Mouse (Mus musculus) forebrain, embryonic 11.5 days (tissue): ENCODE results near the gene Gm20388. TPM values are rescaled to one million over a fixed set of nuclear protein-coding genes. Genes with fewer than 3 reads are reported as not detected.
"Not testable (repeated sequence)": the region's sequence is repeated elsewhere in the genome, so short reads cannot be mapped to it uniquely, and the experiment has no call there.

ENCODE experiments used
- ATAC-seq: fragments of 200-750 bp; cut with Nextera tagmentation; replicated peaks from 2 replicates; pipeline ENCODE4 v1.8.0; 2017; ENCODE audit warnings: moderate TSS enrichment; ENCODE audit not compliant: low FRiP score
- DNase-seq: peaks from one replicate; pipeline ENCODE4 v3.0.0-alpha.2; 2017; ENCODE audit warnings: low spot score
- H3K27ac ChIP-seq: fragments of 300-500 bp; sonication (generic); 2 replicates; pipeline ENCODE4 v1.5.1; 2014; ENCODE audit warnings: low read depth, low read length
- H3K27me3 ChIP-seq: fragments of 300-500 bp; sonication (generic); 2 replicates; pipeline ENCODE4 v1.6.1; 2014; ENCODE audit warnings: mild to moderate bottlenecking, low read length, mixed read lengths; ENCODE audit not compliant: control insufficient read depth, insufficient read depth
- H3K36me3 ChIP-seq: fragments of 300-500 bp; sonication (generic); 2 replicates; pipeline ENCODE4 v1.6.1; 2014; ENCODE audit warnings: mild to moderate bottlenecking, low read length, moderate library complexity, mixed read lengths; ENCODE audit not compliant: control insufficient read depth, insufficient read depth
- H3K4me1 ChIP-seq: fragments of 300-500 bp; sonication (generic); replicated peaks from 2 replicates; pipeline ENCODE4 v1.6.1; 2014; ENCODE audit warnings: low read length, mixed read lengths; ENCODE audit not compliant: control insufficient read depth, insufficient read depth
- H3K4me2 ChIP-seq: fragments of 300-500 bp; sonication (generic); 2 replicates; pipeline ENCODE4 v1.6.1; 2014; ENCODE audit warnings: low read depth, mild to moderate bottlenecking, low read length, moderate library complexity, mixed read lengths; ENCODE audit not compliant: severe bottlenecking
- H3K4me3 ChIP-seq: fragments of 300-500 bp; sonication (generic); 2 replicates; pipeline ENCODE4 v1.5.1; 2014; ENCODE audit warnings: low read depth, low read length
- H3K9ac ChIP-seq: fragments of 300-500 bp; sonication (generic); 2 replicates; pipeline ENCODE4 v1.6.1; 2014; ENCODE audit warnings: low read length
- H3K9me3 ChIP-seq: fragments of 300-500 bp; sonication (generic); 2 replicates; pipeline ENCODE4 v1.6.1; 2016; ENCODE audit warnings: low read length, mixed read lengths; ENCODE audit not compliant: control insufficient read depth
- WGBS: fragments of 180-500 bp; shearing (Covaris S2); extraction: QIAGEN DNeasy Blood & Tissue Kit; methylation state at CpG from one replicate; pipeline ENCODE4 v1.1.7; 2014; 5-methylcytosine and 5-hydroxymethylcytosine counted together
- polyA plus RNA-seq: library from polyadenylated mRNA; unstranded; fragments of >200 nt; fragmentation: Nextera tagmentation; extraction: Ambion mirVana; gene quantifications from 2 replicates; pipeline ENCODE4 v1.2.1, GENCODE M21; 2014

Gm20388 gene
- polyA plus RNA-seq, 1 experiment from 2014 or later, result not detected

DNA sequence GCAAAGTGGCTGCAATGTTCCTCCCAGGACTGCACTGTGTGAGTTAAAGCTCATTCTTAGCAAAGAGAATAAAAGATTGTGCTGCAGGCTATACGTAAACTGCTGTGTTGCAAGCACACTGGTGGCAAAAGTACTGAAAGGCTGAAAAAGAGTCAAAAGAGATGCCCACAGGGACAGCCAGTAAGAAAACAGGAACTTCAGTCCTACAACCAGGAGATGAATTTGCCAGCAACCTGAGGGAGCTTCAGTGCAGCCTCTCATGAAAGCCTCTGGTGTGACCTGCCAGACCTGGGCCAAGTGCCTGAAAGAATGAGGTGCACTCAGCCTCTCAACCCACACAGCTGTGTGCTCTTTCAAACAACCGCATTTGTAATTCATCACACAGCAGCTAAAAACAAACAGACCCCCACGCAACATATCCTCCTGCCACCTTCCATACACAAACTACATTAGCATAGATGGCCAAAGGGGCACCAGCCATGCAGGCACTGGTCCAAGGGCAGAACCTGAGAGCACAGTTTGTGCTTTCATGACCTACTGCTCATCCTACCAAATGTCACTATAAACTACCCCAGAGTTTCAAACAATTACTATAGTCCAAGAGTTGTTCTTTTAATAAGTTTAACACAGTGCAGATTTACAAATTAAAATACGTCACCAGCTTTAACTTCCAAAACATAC lies 3108.0 kb downstream of the Gm20388 start:
- Histone ChIP-seq H3K27ac (no peak overlapping the region), H3K9ac (no peak overlapping the region), H3K36me3 (no peaks in the 10 kb centered on the region), H3K9me3 (no peaks in the 10 kb centered on the region), H3K4me1 (peaks cover 5% of the 10 kb centered on the region; the same call in 1 of the 2 replicates), H3K4me3 (no peak overlapping the region), H3K27me3 (no peaks in the 10 kb centered on the region), H3K4me2 (no peak overlapping the region)
- no peak for ATAC-seq
- 76% methylated on average over 4 of the region's 4 CpGs for WGBS
- DNase-seq, result no peak

DNA sequence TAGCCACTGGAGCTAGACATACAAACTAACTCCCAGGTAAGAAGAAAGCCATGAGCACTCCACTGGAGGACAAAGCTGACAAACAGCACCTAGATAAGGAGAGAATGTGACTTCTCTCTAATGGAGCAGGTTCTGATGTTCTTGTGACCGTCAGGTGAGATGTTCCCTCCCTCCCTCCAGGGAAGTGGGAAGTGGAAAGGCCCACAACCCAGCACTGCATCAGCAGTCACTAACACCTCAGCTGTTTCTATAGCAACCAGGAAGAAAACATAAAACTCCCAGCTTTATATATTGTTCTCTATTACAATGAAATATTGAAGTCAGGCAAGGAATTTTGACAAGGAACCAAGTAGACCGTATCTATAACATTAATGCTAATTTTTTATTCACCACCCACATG lies 3109.4 kb downstream of the Gm20388 start:
- WGBS, result 89% methylated on average over 2 of the region's 2 CpGs
- no peak overlapping the region for H3K27ac ChIP-seq
- no peak overlapping the region for H3K4me2 ChIP-seq
- no peak overlapping the region for H3K9ac ChIP-seq
- no peaks in the 10 kb centered on the region for H3K9me3 ChIP-seq
- DNase-seq (no peak), ATAC-seq (no peak)
- no peak overlapping the region for H3K4me3 ChIP-seq
- H3K27me3 ChIP-seq, result no peaks in the 10 kb centered on the region
- peaks cover 5% of the 10 kb centered on the region; the same call in 1 of the 2 replicates for H3K4me1 ChIP-seq
- no peaks in the 10 kb centered on the region for H3K36me3 ChIP-seq

- Histone ChIP-seq H3K27me3 (no peaks in the 10 kb centered on the region), H3K4me3 (no peak overlapping the region), H3K36me3 (no peaks in the 10 kb centered on the region), H3K27ac (no peak overlapping the region), H3K9ac (no peak overlapping the region), H3K4me2 (no peak overlapping the region), H3K9me3 (no peaks in the 10 kb centered on the region), H3K4me1 (peaks cover 5% of the 10 kb centered on the region; the same call in 1 of the 2 replicates)
- DNase-seq (no peak), ATAC-seq (no peak)
- WGBS, result 86% methylated on average over 2 of the region's 2 CpGs
Measured at GRCm38 (mm10) chr8:123020859-123021258, 3110.2 kb downstream of the Gm20388 start.

DNA sequence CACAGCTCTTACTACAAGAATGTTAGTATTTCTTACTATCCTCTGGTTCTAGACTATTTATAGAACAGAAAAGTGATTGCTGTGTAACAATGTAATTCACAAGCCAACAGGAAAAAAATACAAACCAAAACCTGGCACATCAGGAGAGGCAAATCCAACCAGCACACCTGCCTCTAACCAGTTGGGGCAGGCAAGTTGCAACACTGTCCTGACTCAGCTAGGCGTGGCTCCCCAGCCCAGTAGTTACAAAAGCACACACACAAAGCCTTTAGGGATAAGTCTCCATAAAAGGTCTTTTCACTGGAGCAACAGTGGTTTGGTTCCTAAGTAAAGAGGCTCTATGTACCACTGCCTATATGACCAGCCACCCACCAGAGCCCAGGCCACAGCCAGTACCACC lies 3110.6 kb downstream of the Gm20388 start:
- H3K4me2 ChIP-seq, result no peak overlapping the region
- H3K27me3 ChIP-seq, result no peaks in the 10 kb centered on the region
- H3K4me3 ChIP-seq, result no peak overlapping the region
- ATAC-seq (no peak), DNase-seq (no peak)
- no peak overlapping the region for H3K27ac ChIP-seq
- H3K4me1 ChIP-seq, result peaks cover 5% of the 10 kb centered on the region; the same call in 1 of the 2 replicates
- no peaks in the 10 kb centered on the region for H3K36me3 ChIP-seq
- H3K9me3 ChIP-seq, result no peaks in the 10 kb centered on the region
- no peak overlapping the region for H3K9ac ChIP-seq
- 67% methylated on average over 1 of the region's 1 CpGs for WGBS

DNA sequence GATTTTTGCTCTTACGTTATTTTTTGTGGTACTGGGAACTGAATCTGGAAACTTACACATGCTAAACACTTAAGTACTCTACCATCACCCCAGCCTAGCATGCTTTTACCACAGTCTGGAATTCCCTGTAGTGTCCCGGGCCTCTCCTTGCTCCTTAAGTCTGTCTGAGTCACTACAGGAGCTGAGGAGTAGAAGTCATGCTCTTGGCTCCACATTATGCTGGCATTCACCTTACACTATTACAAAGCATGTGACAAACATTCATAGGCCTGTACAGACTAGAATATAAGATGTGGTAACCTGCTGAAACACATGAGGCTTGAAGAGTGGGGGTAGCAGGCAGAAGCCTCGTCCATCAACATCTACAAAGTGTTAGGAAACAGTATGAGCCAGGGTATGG lies 3112.1 kb downstream of the Gm20388 start:
- Histone ChIP-seq H3K4me1 (peaks cover 5% of the 10 kb centered on the region; the same call in 1 of the 2 replicates), H3K27me3 (no peaks in the 10 kb centered on the region), H3K4me2 (no peak overlapping the region), H3K9me3 (no peaks in the 10 kb centered on the region), H3K4me3 (no peak overlapping the region), H3K27ac (no peak overlapping the region), H3K36me3 (no peaks in the 10 kb centered on the region), H3K9ac (no peak overlapping the region)
- no peak for ATAC-seq
- 86% methylated on average over 3 of the region's 3 CpGs for WGBS
- DNase-seq, result no peak

- no peak for ATAC-seq
- Histone ChIP-seq H3K27ac (no peak overlapping the region), H3K9me3 (no peaks in the 10 kb centered on the region), H3K4me1 (peaks cover 2% of the 10 kb centered on the region; the same call in 1 of the 2 replicates), H3K4me2 (no peak overlapping the region), H3K36me3 (no peaks in the 10 kb centered on the region), H3K4me3 (no peak overlapping the region), H3K9ac (no peak overlapping the region), H3K27me3 (no peaks in the 10 kb centered on the region)
- no peak for DNase-seq
- WGBS, result 97% methylated on average over 2 of the region's 2 CpGs
Measured at GRCm38 (mm10) chr8:123024226-123024625, 3113.6 kb downstream of the Gm20388 start.

GRCm38 (mm10) chr8:123025951-123026351 lies 3115.3 kb downstream of the Gm20388 start:
- ATAC-seq, result no peak
- 94% methylated on average over 3 of the region's 3 CpGs for WGBS

DNA sequence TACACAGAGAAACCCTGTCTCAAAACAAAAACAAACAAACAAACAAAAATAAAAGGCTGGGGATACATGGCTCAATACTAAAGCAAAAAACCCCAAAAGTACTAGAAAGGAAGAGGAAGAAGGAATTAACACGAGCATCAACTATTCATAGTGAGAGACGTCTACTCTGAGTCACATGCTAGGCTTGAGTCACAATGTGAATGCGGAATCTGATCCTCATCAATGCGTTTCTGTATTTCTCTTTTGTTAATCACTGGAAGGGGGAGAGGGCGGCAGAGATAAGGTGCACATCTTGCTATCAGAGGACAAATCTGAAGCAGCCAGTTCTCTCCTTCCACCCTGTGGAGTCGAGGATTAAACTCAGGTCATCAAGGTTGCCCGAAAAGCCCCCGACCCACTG lies 3117.1 kb downstream of the Gm20388 start:
- 92% methylated on average over 8 of the region's 8 CpGs for WGBS
- H3K27ac ChIP-seq, result no peak overlapping the region
- H3K4me2 ChIP-seq, result no peak overlapping the region
- no peaks in the 10 kb centered on the region for H3K36me3 ChIP-seq
- no peaks in the 10 kb centered on the region for H3K27me3 ChIP-seq
- ATAC-seq (no peak), DNase-seq (no peak)
- H3K4me3 ChIP-seq, result no peak overlapping the region
- no peaks in the 10 kb centered on the region for H3K4me1 ChIP-seq
- no peak overlapping the region for H3K9ac ChIP-seq
- no peaks in the 10 kb centered on the region for H3K9me3 ChIP-seq

More at GRCm38 (mm10) chr8:123025951-123026351, 3115.3 kb downstream of the Gm20388 start:
- H3K9me3 ChIP-seq, result no peaks in the 10 kb centered on the region
- DNase-seq, result no peak
- no peak overlapping the region for H3K4me3 ChIP-seq
- H3K4me1 ChIP-seq, result 0 out of 2 replicates have a peak, but pooled peaks cover 2% of the 10 kb centered on the region
- H3K27me3 ChIP-seq, result no peaks in the 10 kb centered on the region
- no peak overlapping the region for H3K27ac ChIP-seq
- no peak overlapping the region for H3K9ac ChIP-seq
- H3K36me3 ChIP-seq, result no peaks in the 10 kb centered on the region
- no peak overlapping the region for H3K4me2 ChIP-seq

- not testable (repeated sequence) for H3K36me3 ChIP-seq, ATAC-seq
- 91% methylated on average over 5 of the region's 5 CpGs for WGBS
Measured at GRCm38 (mm10) chr8:123030091-123030490, 3119.4 kb downstream of the Gm20388 start.

More at GRCm38 (mm10) chr8:123030091-123030490, 3119.4 kb downstream of the Gm20388 start:
- H3K27me3 ChIP-seq, H3K9me3 ChIP-seq, H3K9ac ChIP-seq, DNase-seq, H3K4me1 ChIP-seq, H3K4me2 ChIP-seq, H3K4me3 ChIP-seq, H3K27ac ChIP-seq: not testable (repeated sequence)
